Mouse (Mus musculus) CH12.LX (cell line): ENCODE results near the gene Gm960. TPM values are rescaled to one million over a fixed set of nuclear protein-coding genes. Genes with fewer than 3 reads are reported as not detected.

Experiments used
- DNase-seq: peaks from one replicate; pipeline ENCODE4 v3.0.0-alpha.2; 2013; ENCODE audit errors: extremely low read depth
- H3K27ac ChIP-seq: 2 replicates; pipeline ENCODE4 v1.5.1; 2012; ENCODE audit warnings: low read depth, mild to moderate bottlenecking, control low read depth, moderate library complexity; ENCODE audit not compliant: insufficient read depth
- H3K27me3 ChIP-seq: replicated peaks from 2 replicates; pipeline ENCODE3; 2012; ENCODE audit warnings: inconsistent platforms
- H3K36me3 ChIP-seq, 2 experiments: replicated peaks in 1 of 2; 2 replicates each; pipeline versions ENCODE3 to v1.6.1; 2012; ENCODE audit warnings: inconsistent platforms in 1 of 2, low read length in 1 of 2, mild to moderate bottlenecking in 1 of 2, mixed read lengths in 1 of 2, moderate library complexity in 1 of 2; ENCODE audit not compliant: control insufficient read depth in 1 of 2, insufficient read depth in 1 of 2
- H3K4me1 ChIP-seq, 2 experiments: 2 replicates each; pipeline ENCODE4 v1.6.1; 2012; ENCODE audit warnings: inconsistent platforms in 1 of 2, moderate library complexity in 1 of 2; ENCODE audit not compliant: insufficient read depth in 2 of 2, control insufficient read depth in 1 of 2
- H3K4me2 ChIP-seq: 2 replicates; pipeline ENCODE4 v1.6.1; 2012; ENCODE audit warnings: low read depth, mild to moderate bottlenecking, control low read depth; ENCODE audit not compliant: poor library complexity, insufficient read depth, severe bottlenecking
- H3K4me3 ChIP-seq, 3 experiments: fragments of 150-350 bp in 1 of 3; sonication (generic) in 1 of 3; replicated peaks in 1 of 3; 2 replicates each; pipeline versions ENCODE3 to v1.5.1; 2011 to 2012; ENCODE audit warnings: low read depth in 2 of 3, low read length in 2 of 3, mild to moderate bottlenecking in 2 of 3, moderate library complexity in 2 of 3, control low read depth in 1 of 3, improper control_type of control experiment in 1 of 3, inconsistent platforms in 1 of 3, mixed read lengths in 1 of 3; ENCODE audit not compliant: poor library complexity in 1 of 3
- H3K79me2 ChIP-seq: replicated peaks from 2 replicates; pipeline ENCODE4 v1.6.1; 2012; ENCODE audit warnings: mild to moderate bottlenecking, moderate library complexity; ENCODE audit not compliant: control insufficient read depth, poor library complexity, insufficient read depth, severe bottlenecking; ENCODE audit errors: extremely low read depth
- H3K9ac ChIP-seq: 2 replicates; pipeline ENCODE4 v1.6.1; 2012; ENCODE audit warnings: low read depth, mild to moderate bottlenecking, control low read depth, moderate library complexity; ENCODE audit not compliant: insufficient read depth
- H3K9me3 ChIP-seq: replicated peaks from 2 replicates; pipeline ENCODE3; 2012; ENCODE audit warnings: low read length, inconsistent platforms, mixed read lengths
- CHD2 ChIP-seq: IDR thresholded peaks from 2 replicates; pipeline ENCODE4 v1.6.1; 2011; ENCODE audit warnings: low read length, improper control_type of control experiment
- CTCF ChIP-seq, 2 experiments: IDR thresholded peaks in 1 of 2; conservative IDR thresholded peaks in 1 of 2; 2 replicates each; pipeline ENCODE4 v1.5.1; 2011 to 2012; ENCODE audit warnings: low read depth in 2 of 2, low read length in 2 of 2, improper control_type of control experiment in 1 of 2, inconsistent platforms in 1 of 2, mild to moderate bottlenecking in 1 of 2, moderate library complexity in 1 of 2
- E2F4 ChIP-seq: IDR thresholded peaks from 2 replicates; pipeline ENCODE4 v1.6.1; 2011; ENCODE audit warnings: low read depth, low read length, improper control_type of control experiment; ENCODE audit not compliant: insufficient replicate concordance
- EP300 ChIP-seq: IDR thresholded peaks from 2 replicates; pipeline ENCODE4 v1.6.1; 2011; ENCODE audit warnings: low read length, improper control_type of control experiment
- ETS1 ChIP-seq: conservative IDR thresholded peaks from 2 replicates; pipeline ENCODE4 v1.6.1; 2012; ENCODE audit warnings: low read depth, mild to moderate bottlenecking, inconsistent platforms, low read length, improper control_type of control experiment, moderate library complexity
- JUND ChIP-seq: conservative IDR thresholded peaks from 2 replicates; pipeline ENCODE4 v1.6.1; 2011; ENCODE audit warnings: low read depth, low read length, improper control_type of control experiment
- MAX ChIP-seq: IDR thresholded peaks from 2 replicates; pipeline ENCODE4 v1.6.1; 2011; ENCODE audit warnings: low read length, improper control_type of control experiment
- MAZ ChIP-seq: IDR thresholded peaks from 2 replicates; pipeline ENCODE4 v1.6.1; 2012; ENCODE audit warnings: low read depth, mild to moderate bottlenecking, inconsistent platforms, low read length, improper control_type of control experiment, moderate library complexity
- PAX5 ChIP-seq: IDR thresholded peaks from 2 replicates; pipeline ENCODE4 v1.6.1; 2012; ENCODE audit warnings: low read length, inconsistent platforms, mixed read lengths
- POLR2AphosphoS2 ChIP-seq: IDR thresholded peaks from 2 replicates; pipeline ENCODE4 v1.6.1; 2011; ENCODE audit warnings: low read depth, low read length, improper control_type of control experiment
- RCOR1 ChIP-seq: conservative IDR thresholded peaks from 2 replicates; pipeline ENCODE4 v1.6.1; 2012; ENCODE audit warnings: low read depth, mild to moderate bottlenecking, inconsistent platforms, low read length, improper control_type of control experiment
- SIN3A ChIP-seq: IDR thresholded peaks from 2 replicates; pipeline ENCODE4 v1.6.1; 2012; ENCODE audit warnings: low read length, improper control_type of control experiment, inconsistent platforms
- UBTF ChIP-seq: IDR thresholded peaks from 2 replicates; pipeline ENCODE4 v1.6.1; 2012; ENCODE audit warnings: low read depth, mild to moderate bottlenecking, inconsistent platforms, low read length, improper control_type of control experiment, moderate library complexity
- USF2 ChIP-seq: conservative IDR thresholded peaks from 2 replicates; pipeline ENCODE4 v1.6.1; 2011; ENCODE audit warnings: low read depth, low read length, improper control_type of control experiment
- dilution Hi-C: fragments of 300-500 bp; cut with MboI; formaldehyde crosslinking; loops from 2 replicates; pipeline ENCODE4 v1.14.3; 2020; ENCODE audit warnings: low sequenced_read_pairs; ENCODE audit not compliant: extremely low pct_unique_long_range_greater_than_20kb, extremely low pct_ligation_motif_present
- in situ Hi-C: fragments of 300-500 bp; cut with MboI; formaldehyde crosslinking; loops from 3 replicates; pipeline ENCODE4 v1.14.3; 2019; ENCODE audit warnings: low sequenced_read_pairs, low pct_ligation_motif_present, low pct_unique_long_range_greater_than_20kb, mixed read lengths
- polyA plus RNA-seq: library from polyadenylated mRNA; unstranded; fragments of >175 nt; gene quantifications from 2 replicates; pipeline ENCODE4 v1.2.1, GENCODE M21; 2012; ENCODE audit warnings: low read depth; ENCODE audit not compliant: insufficient read length
- total RNA-seq, 2 experiments: library from RNA; depleted of rRNA; stranded (reverse); fragments of 300-350 nt in 1 of 2; fragments of >200 nt in 1 of 2; gene quantifications; 2 replicates each; pipeline ENCODE4 v1.2.3; 2012 to 2014

Gm960 gene
- total and polyA plus RNA-seq, 3 experiments = 0.38 TPM; not detected in 2

- peak; percentile 75 for TF ChIP-seq SIN3A
- no peak for TF ChIP-seq E2F4
- no peak for TF ChIP-seq ETS1
- no peak for TF ChIP-seq UBTF
- TF ChIP-seq, all 38 proteins: peak for 16
These were observed 73.2 kb downstream of the Gm960 start, which contains the start of gene Rce1 (continued) for GRCm38 (mm10) chr19:4625179-4625828.

GRCm38 (mm10) chr19:4624406-4625178 lies 73.9 kb downstream of the Gm960 start:
- H3K4me3 ChIP-seq = peak overlapping the region; percentile 72 to 91 (median 84)
- in situ Hi-C loops = loop anchor here (5.0 to 25.0 kb wide), 4 partner anchors 118 to 363 kb away; partner anchors contain the start of genes 2010003K11Rik, Ctsf and Npas4
- peak; percentile 28 for DNase-seq
- H3K36me3 ChIP-seq = peaks cover 28 to 49% of the 10 kb centered on the region in 2 experiments
- peak overlapping the region; percentile 25 for H3K4me2 ChIP-seq
- peak overlapping the region; percentile 84 for H3K9ac ChIP-seq
- no peak for TF ChIP-seq EP300
- TF ChIP-seq USF2 = no peak
- TF ChIP-seq MAZ = no peak
- no peak overlapping the region for H3K27ac ChIP-seq
- no peaks in the 10 kb centered on the region for H3K9me3 ChIP-seq
- H3K4me1 ChIP-seq = peaks cover 13 to 49% of the 10 kb centered on the region in 2 experiments; a peak in 3 of 4 replicates
- no peaks in the 10 kb centered on the region; the same call in 1 of the 2 replicates for H3K79me2 ChIP-seq
- dilution Hi-C loops = no loop called here
- no peaks in the 10 kb centered on the region for H3K27me3 ChIP-seq

GRCm38 (mm10) chr19:4624006-4624405 lies 74.5 kb downstream of the Gm960 start:
- H3K27ac ChIP-seq = no peak overlapping the region
- DNase-seq = no peak
- H3K4me1 ChIP-seq = peaks cover 13 to 51% of the 10 kb centered on the region in 2 experiments; a peak in 3 of 4 replicates
- dilution Hi-C loops (no loop called here), in situ Hi-C loops (loop anchor here (10.0 kb wide), 1 partner anchor 129 kb away; the partner anchor contains the start of gene 2010003K11Rik)
- H3K36me3 ChIP-seq = peaks cover 28 to 54% of the 10 kb centered on the region in 2 experiments
- H3K4me2 ChIP-seq = no peak overlapping the region
- TF ChIP-seq CHD2 (no peak), JUND (no peak), RCOR1 (no peak), POLR2AphosphoS2 (no peak), MAX (no peak), PAX5 (no peak), CTCF (conservative IDR thresholded peaks at IDR 0.05 in 1 of 2, IDR thresholded peaks at IDR 0.05 in 1 of 2; ENCODE audit: low read depth in 2 of 2, low read length in 2 of 2) (no peak)
- TF ChIP-seq, all 38 proteins: peak for 0
- no peak overlapping the region for H3K4me3 ChIP-seq
- no peaks in the 10 kb centered on the region for H3K27me3 ChIP-seq
- no peaks in the 10 kb centered on the region for H3K9me3 ChIP-seq
- no peak overlapping the region for H3K9ac ChIP-seq
- no peaks in the 10 kb centered on the region; the same call in 1 of the 2 replicates for H3K79me2 ChIP-seq
